Mouse (Mus musculus): ENCODE data around the gene Gm11213. TPM values are rescaled to one million over a fixed set of nuclear protein-coding genes. Genes with fewer than 3 reads are reported as not detected.

Gene Gm11213
- polyA plus RNA-seq, 1 experiment from 2014 or later: not detected

DNA sequence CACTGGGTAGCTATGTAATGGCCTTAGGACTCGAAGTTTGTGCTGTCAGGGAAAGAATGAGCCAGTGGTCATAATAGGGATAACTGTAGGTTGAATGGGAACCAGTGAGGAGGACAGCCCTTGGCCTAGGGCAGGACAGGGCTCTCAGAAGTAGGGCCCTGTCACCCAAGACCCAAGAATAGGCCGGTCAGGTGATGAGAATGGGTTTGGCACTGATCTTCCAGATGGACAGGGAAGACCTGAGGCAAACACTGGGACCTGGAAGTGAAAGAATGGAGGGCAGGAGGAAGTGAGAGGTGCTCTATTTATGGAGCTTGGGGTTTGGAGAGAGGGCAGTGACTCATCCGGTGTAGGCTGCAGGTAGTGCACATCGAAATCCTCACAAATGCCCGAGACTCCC, 48.4 kb downstream of the Gm11213 start:
- 65% methylated on average over 5 of the region's 5 CpGs for WGBS
- no peak overlapping the region for H3K9ac ChIP-seq (replicated peaks; ENCODE audit: low read depth, low read length)
- ATAC-seq (ENCODE audit: low read depth): no peak

DNA sequence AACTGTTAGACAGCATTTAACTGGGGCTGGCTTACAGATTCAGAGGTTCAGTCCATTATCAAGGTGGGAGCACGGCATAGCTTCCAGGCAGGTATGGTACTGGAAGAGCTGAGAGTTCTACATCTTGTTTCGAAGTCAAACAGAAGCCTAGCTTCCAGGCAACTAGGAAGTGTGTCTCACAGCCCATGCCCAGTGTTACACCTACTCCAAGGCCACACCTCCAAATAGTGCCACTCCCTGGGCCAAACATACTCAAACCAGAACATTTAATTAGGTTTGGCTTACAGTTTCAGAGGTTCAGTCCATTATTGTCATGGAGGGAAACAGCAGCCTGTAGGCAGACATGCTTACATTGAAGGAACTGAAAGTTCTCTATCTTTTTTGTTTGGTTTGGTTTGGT, 50.0 kb downstream of the Gm11213 start:
- H3K27me3 ChIP-seq (ENCODE audit: control insufficient read depth, insufficient read depth, low read length): no peaks in the 10 kb centered on the region
- no peak overlapping the region for H3K4me2 ChIP-seq (ENCODE audit: low read depth, low read length)
- 96% methylated on average over 2 of the region's 2 CpGs for WGBS
- no peak overlapping the region for H3K4me3 ChIP-seq (ENCODE audit: low read depth, low read length)
- H3K27ac ChIP-seq (ENCODE audit: low read depth, low read length): no peak overlapping the region
- ATAC-seq (ENCODE audit: low read depth): no peak
- H3K36me3 ChIP-seq (ENCODE audit: control insufficient read depth, insufficient read depth, low read length): peaks cover 22% of the 10 kb centered on the region
- H3K9ac ChIP-seq (replicated peaks; ENCODE audit: low read depth, low read length): no peak overlapping the region
- H3K4me1 ChIP-seq (ENCODE audit: control insufficient read depth, insufficient read depth, low read length): 0 out of 2 replicates have a peak, but pooled peaks cover 6% of the 10 kb centered on the region
- H3K9me3 ChIP-seq (ENCODE audit: control insufficient read depth, low read length): no peaks in the 10 kb centered on the region

More for the DNA sequence above, 48.4 kb downstream of the Gm11213 start:
- peaks cover 14% of the 10 kb centered on the region for H3K36me3 ChIP-seq (ENCODE audit: control insufficient read depth, insufficient read depth, low read length)
- 0 out of 2 replicates have a peak, but pooled peaks cover 6% of the 10 kb centered on the region for H3K4me1 ChIP-seq (ENCODE audit: control insufficient read depth, insufficient read depth, low read length)
- no peak overlapping the region for H3K27ac ChIP-seq (ENCODE audit: low read depth, low read length)
- no peaks in the 10 kb centered on the region for H3K9me3 ChIP-seq (ENCODE audit: control insufficient read depth, low read length)
- H3K4me3 ChIP-seq (ENCODE audit: low read depth, low read length): no peak overlapping the region
- H3K27me3 ChIP-seq (ENCODE audit: control insufficient read depth, insufficient read depth, low read length): no peaks in the 10 kb centered on the region
- H3K4me2 ChIP-seq (ENCODE audit: low read depth, low read length): no peak overlapping the region

GRCm38 (mm10) chr4:63554616-63555015, 50.4 kb downstream of the Gm11213 start:
- 26% methylated on average over 3 of the region's 3 CpGs for WGBS

DNA sequence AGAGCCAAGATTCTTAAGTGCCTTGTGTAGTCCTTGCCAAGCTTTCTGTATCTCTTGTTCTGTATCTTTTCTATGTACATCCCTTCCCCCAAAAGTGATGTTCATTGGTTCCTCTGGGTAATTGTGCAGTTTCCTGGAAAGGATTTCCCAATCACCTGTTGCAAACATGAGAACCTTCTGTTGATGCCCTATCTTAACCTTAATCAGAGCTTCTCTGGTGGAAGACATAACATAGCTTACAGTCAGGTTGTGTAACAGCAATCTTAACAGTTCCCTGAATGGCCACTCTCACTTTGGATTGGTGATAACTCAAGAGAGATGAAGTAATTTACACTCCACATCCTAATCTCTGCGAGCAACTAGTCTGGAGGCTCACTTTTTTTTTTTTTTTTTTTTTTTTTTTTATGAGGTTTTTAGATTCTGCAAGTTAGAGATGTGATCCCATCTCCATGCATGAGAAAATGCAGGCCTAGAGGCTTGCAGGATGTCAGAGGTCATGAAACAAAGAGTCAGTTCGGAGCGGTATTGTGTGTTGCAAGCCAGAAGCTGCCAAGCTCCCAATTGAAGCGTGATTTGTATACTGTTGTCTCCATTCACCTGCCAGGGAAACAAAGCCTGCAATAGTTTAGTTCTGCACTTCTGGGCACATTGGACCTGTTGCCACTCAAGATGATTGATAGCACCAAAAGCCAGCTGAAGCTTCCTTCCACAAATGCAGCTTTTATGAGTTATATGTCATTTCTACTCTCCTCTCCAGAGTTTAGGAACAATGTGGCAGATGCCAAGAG, 51.1 kb downstream of the Gm11213 start:
- H3K27me3 ChIP-seq (ENCODE audit: control insufficient read depth, insufficient read depth, low read length): no peaks in the 10 kb centered on the region
- WGBS: 26% methylated on average over 4 of the region's 4 CpGs
- H3K4me2 ChIP-seq (ENCODE audit: low read depth, low read length): no peak overlapping the region
- no peak overlapping the region for H3K27ac ChIP-seq (ENCODE audit: low read depth, low read length)
- no peak for ATAC-seq (ENCODE audit: low read depth)
- H3K4me1 ChIP-seq (ENCODE audit: control insufficient read depth, insufficient read depth, low read length): 0 out of 2 replicates have a peak, but pooled peaks cover 6% of the 10 kb centered on the region
- H3K36me3 ChIP-seq (ENCODE audit: control insufficient read depth, insufficient read depth, low read length): peaks cover 28% of the 10 kb centered on the region
- H3K4me3 ChIP-seq (ENCODE audit: low read depth, low read length): no peak overlapping the region
- H3K9me3 ChIP-seq (ENCODE audit: control insufficient read depth, low read length): no peaks in the 10 kb centered on the region
- H3K9ac ChIP-seq (replicated peaks; ENCODE audit: low read depth, low read length): no peak overlapping the region

More at GRCm38 (mm10) chr4:63554616-63555015, 50.4 kb downstream of the Gm11213 start:
- ATAC-seq (ENCODE audit: low read depth): no peak
- no peaks in the 10 kb centered on the region for H3K9me3 ChIP-seq (ENCODE audit: control insufficient read depth, low read length)
- no peak overlapping the region for H3K27ac ChIP-seq (ENCODE audit: low read depth, low read length)
- H3K4me3 ChIP-seq (ENCODE audit: low read depth, low read length): no peak overlapping the region
- peaks cover 22% of the 10 kb centered on the region for H3K36me3 ChIP-seq (ENCODE audit: control insufficient read depth, insufficient read depth, low read length)
- no peak overlapping the region for H3K9ac ChIP-seq (replicated peaks; ENCODE audit: low read depth, low read length)
- H3K27me3 ChIP-seq (ENCODE audit: control insufficient read depth, insufficient read depth, low read length): no peaks in the 10 kb centered on the region
- 0 out of 2 replicates have a peak, but pooled peaks cover 6% of the 10 kb centered on the region for H3K4me1 ChIP-seq (ENCODE audit: control insufficient read depth, insufficient read depth, low read length)
- no peak overlapping the region for H3K4me2 ChIP-seq (ENCODE audit: low read depth, low read length)

DNA sequence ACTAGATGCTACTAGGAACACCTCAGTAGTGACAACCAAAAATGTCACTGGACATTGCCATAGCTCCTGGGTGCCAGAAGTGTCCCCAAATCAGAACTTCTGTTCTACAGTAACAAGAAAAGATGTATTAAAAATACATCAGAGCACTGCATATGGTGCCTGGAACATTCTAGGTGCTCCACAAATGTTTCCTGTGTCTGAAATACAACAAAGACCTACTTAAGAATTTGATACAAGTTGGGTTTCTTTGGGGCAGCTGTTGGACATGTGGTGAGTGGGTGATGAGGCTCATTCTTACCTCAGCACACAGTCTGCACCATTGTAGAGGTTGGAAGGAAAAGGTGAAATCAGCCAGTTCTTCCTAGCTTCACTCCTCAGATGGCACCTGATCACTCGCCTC, 52.2 kb downstream of the Gm11213 start:
- H3K4me2 ChIP-seq (ENCODE audit: low read depth, low read length): no peak overlapping the region
- H3K4me3 ChIP-seq (ENCODE audit: low read depth, low read length): no peak overlapping the region
- H3K27ac ChIP-seq (ENCODE audit: low read depth, low read length): no peak overlapping the region
- H3K4me1 ChIP-seq (ENCODE audit: control insufficient read depth, insufficient read depth, low read length): 0 out of 2 replicates have a peak, but pooled peaks cover 2% of the 10 kb centered on the region
- no peaks in the 10 kb centered on the region for H3K27me3 ChIP-seq (ENCODE audit: control insufficient read depth, insufficient read depth, low read length)
- no peaks in the 10 kb centered on the region for H3K9me3 ChIP-seq (ENCODE audit: control insufficient read depth, low read length)
- H3K9ac ChIP-seq (replicated peaks; ENCODE audit: low read depth, low read length): no peak overlapping the region
- ATAC-seq (ENCODE audit: low read depth): no peak
- 95% methylated on average over 1 of the region's 1 CpGs for WGBS
- peaks cover 32% of the 10 kb centered on the region for H3K36me3 ChIP-seq (ENCODE audit: control insufficient read depth, insufficient read depth, low read length)

DNA sequence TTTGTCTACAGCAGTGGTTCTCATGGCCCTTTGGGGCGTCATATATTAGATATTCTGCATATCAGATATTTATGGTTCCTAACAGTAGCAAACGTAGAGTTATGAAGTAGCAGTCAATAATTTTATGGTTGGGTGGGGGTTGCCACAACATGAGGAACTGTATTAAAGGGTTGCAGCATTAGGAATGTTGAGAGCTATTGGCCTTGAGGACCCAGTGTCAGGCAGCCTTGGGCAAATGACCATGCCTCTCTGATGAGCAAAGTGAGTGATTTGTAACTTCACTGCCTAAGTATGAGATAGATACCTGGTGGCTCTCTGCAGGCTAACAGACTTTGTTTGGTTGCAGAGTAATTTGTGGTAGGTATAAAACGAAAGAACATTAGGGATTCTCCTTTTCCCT, 54.2 kb downstream of the Gm11213 start:
- Histone ChIP-seq H3K9ac (replicated peaks; ENCODE audit: low read depth, low read length) (no peak overlapping the region), H3K27me3 (ENCODE audit: control insufficient read depth, insufficient read depth, low read length) (no peaks in the 10 kb centered on the region), H3K9me3 (ENCODE audit: control insufficient read depth, low read length) (no peaks in the 10 kb centered on the region), H3K4me3 (ENCODE audit: low read depth, low read length) (no peak overlapping the region), H3K36me3 (ENCODE audit: control insufficient read depth, insufficient read depth, low read length) (peaks cover 32% of the 10 kb centered on the region), H3K27ac (ENCODE audit: low read depth, low read length) (no peak overlapping the region), H3K4me1 (ENCODE audit: control insufficient read depth, insufficient read depth, low read length) (peaks cover 11% of the 10 kb centered on the region), H3K4me2 (ENCODE audit: low read depth, low read length) (no peak overlapping the region)
- 92% methylated on average over 3 of the region's 3 CpGs for WGBS
- ATAC-seq (ENCODE audit: low read depth): no peak

GRCm38 (mm10) chr4:63548491-63548890, 56.6 kb downstream of the Gm11213 start:
- Histone ChIP-seq H3K4me1 (ENCODE audit: control insufficient read depth, insufficient read depth, low read length) (peaks cover 21% of the 10 kb centered on the region), H3K9me3 (ENCODE audit: control insufficient read depth, low read length) (no peaks in the 10 kb centered on the region), H3K4me3 (ENCODE audit: low read depth, low read length) (no peak overlapping the region), H3K27me3 (ENCODE audit: control insufficient read depth, insufficient read depth, low read length) (no peaks in the 10 kb centered on the region), H3K4me2 (ENCODE audit: low read depth, low read length) (no peak overlapping the region), H3K9ac (replicated peaks; ENCODE audit: low read depth, low read length) (no peak overlapping the region), H3K27ac (ENCODE audit: low read depth, low read length) (no peak overlapping the region), H3K36me3 (ENCODE audit: control insufficient read depth, insufficient read depth, low read length) (peaks cover 32% of the 10 kb centered on the region)
- 86% methylated on average over 3 of the region's 3 CpGs for WGBS
- no peak for ATAC-seq (ENCODE audit: low read depth)

DNA sequence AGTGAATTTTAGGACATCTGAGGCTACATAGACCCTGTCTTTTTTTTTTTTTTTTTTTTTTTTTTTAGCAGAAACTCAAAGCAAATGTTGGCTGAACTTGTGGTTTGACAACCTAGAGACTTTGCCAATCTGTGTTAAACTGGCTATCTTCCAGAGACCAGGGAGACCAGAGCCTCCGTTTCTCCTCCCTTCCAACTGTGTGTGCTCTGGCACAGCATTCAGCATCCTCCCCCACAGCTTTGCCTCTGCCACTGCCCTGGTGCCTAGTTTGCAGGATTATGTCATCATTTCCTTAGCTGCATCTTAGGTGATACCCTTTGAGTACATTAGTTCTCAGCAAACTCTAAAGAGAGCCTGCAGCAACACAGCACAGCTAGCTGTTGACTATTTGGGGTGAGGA, 57.3 kb downstream of the Gm11213 start:
- 88% methylated on average over 1 of the region's 1 CpGs for WGBS
- ATAC-seq (ENCODE audit: low read depth): no peak
- Histone ChIP-seq H3K4me3 (ENCODE audit: low read depth, low read length) (no peak overlapping the region), H3K9ac (replicated peaks; ENCODE audit: low read depth, low read length) (no peak overlapping the region), H3K4me1 (ENCODE audit: control insufficient read depth, insufficient read depth, low read length) (peaks cover 21% of the 10 kb centered on the region), H3K27me3 (ENCODE audit: control insufficient read depth, insufficient read depth, low read length) (no peaks in the 10 kb centered on the region), H3K9me3 (ENCODE audit: control insufficient read depth, low read length) (no peaks in the 10 kb centered on the region), H3K4me2 (ENCODE audit: low read depth, low read length) (no peak overlapping the region), H3K27ac (ENCODE audit: low read depth, low read length) (no peak overlapping the region), H3K36me3 (ENCODE audit: control insufficient read depth, insufficient read depth, low read length) (peaks cover 29% of the 10 kb centered on the region)
